Mouse (Mus musculus): ENCODE results near the gene Kcnk3.

DNA sequence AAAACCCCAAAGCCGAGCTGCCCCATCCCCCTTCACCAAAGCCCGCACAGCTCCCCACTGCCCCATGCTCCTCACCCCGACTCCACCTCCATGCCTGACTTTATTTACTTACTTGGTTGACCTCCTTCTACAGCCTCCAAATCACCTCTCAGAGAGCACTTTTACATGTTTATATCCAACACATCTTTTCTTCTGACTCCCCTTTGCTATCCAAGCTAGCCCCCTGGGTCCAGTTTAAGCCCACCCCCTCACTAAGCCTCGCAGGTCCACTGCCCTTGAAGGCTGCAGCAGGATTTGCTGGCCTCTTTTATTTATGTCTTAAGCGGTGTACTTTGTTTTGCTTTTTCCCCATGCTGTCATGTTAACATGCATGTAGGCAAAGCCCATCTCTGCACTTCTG lies 2.3 kb downstream of the Kcnk3 start:
- TF ChIP-seq POLR2A (IDR thresholded peaks at IDR 0.05; ENCODE audit: insufficient read depth, low read length), result no peak
- TF ChIP-seq CTCF (IDR thresholded peaks at IDR 0.05; ENCODE audit: low read depth, low read length), result no peak
- TF ChIP-seq EP300 (IDR thresholded peaks at IDR 0.05; ENCODE audit: insufficient read depth, low read depth, low read length), result no peak

Measured in ES-Bruce4 (cell line).